14 mouse cellular contexts compared by ENCODE assay signal in the genomic region with DNA sequence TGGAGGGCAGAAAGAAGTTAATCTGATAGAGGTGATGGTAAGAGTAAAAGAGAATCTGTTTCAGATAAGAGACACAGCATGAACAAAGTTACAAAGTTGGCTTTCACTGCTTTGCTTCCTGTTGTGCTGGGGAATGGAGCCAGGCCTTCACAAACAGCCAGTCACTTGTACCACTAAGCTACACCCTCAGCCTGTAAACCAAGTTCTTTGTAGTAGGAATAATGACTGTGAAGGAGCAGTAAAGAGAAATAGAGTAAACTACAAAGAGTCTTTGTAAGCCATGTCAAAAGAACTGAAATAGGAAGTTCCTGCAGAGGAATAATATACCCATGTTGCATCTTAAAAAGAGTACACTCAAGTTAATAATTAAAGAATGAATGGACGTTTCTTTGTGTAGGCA.
"Had no signal": no experiment of that assay in that cellular context is flagged by ENCODE, and none has a peak within 500 bp of the region (broad histone marks: within the 10 kb centered on the region; RNA-seq: fewer than 3 reads in every experiment).

No protein-coding gene starts in this region.

- H3K4me1 ChIP-seq: limb, embryonic 15.5 days; liver, embryonic 12.5 days; midbrain, embryonic 12.5 days had no signal

- H3K36me3 ChIP-seq: limb, embryonic 15.5 days; liver, embryonic 12.5 days; midbrain, embryonic 12.5 days had no signal

- H3K9ac ChIP-seq: limb, embryonic 15.5 days; liver, embryonic 12.5 days; lung, embryonic 14.5 days; midbrain, embryonic 12.5 days had no signal

- H3K9me3 ChIP-seq: limb, embryonic 15.5 days; liver, embryonic 12.5 days; megakaryocyte, embryonic 14.5 days; midbrain, embryonic 12.5 days had no signal

- ATAC-seq: liver, embryonic 12.5 days; midbrain, embryonic 16.5 days had no signal

- H3K4me3 ChIP-seq: limb, embryonic 15.5 days; liver, embryonic 12.5 days; megakaryocyte, embryonic 14.5 days; midbrain, embryonic 12.5 days had no signal

- H3K27ac ChIP-seq: limb, embryonic 15.5 days; liver, embryonic 12.5 days; midbrain, embryonic 12.5 days had no signal

- DNase-seq: kidney, adult 8-10 months; kidney, postnatal 25 days; lung, embryonic 14.5 days; lung, postnatal 10 days; lung, postnatal 4 days; right cerebral cortex, postnatal 4 days; spleen, adult 18-20 months; thymus, adult 18-20 months; thymus, postnatal 14 days had no signal

- H3K4me2 ChIP-seq: limb, embryonic 15.5 days; liver, embryonic 12.5 days; lung, embryonic 14.5 days; midbrain, embryonic 12.5 days had no signal
